Mouse (Mus musculus) gastrocnemius, postnatal 10 days (tissue): ENCODE data around the gene Gsg1. TPM values are rescaled to one million over a fixed set of nuclear protein-coding genes. Genes with fewer than 3 reads are reported as not detected.

Source experiments
- DNase-seq: peaks from one replicate; pipeline ENCODE4 v3.0.0; 2021; ENCODE audit warnings: mixed read lengths
- long read RNA-seq, 2 experiments: library from polyadenylated mRNA; stranded (forward); transcript quantifications; one replicate each; pipeline ENCODE4 v2.0.0; 2021
- total RNA-seq, 2 experiments: library from RNA; stranded (reverse); gene quantifications; 2 replicates each; pipeline ENCODE4 v1.2.3; 2021

The Gsg1 gene
- total RNA-seq, result under 1 TPM in 1 of 2 experiments, not detected in 1; 0.38 TPM
- long read RNA-seq, experiment 1, result 0 reads
- long read RNA-seq, experiment 2, result 0 reads

- no peak for DNase-seq
Measured at GRCm38 (mm10) chr6:135254153-135254552, at the start of gene Gsg1. Gene Gsg1, minus strand, starts transcription at chr6:135254351.

- no peak for DNase-seq
Measured at GRCm38 (mm10) chr6:135302421-135303125, 48.4 kb upstream of the Gsg1 start.

- no peak for DNase-seq
Measured at GRCm38 (mm10) chr6:135300469-135300868, 46.3 kb upstream of the Gsg1 start.

DNA sequence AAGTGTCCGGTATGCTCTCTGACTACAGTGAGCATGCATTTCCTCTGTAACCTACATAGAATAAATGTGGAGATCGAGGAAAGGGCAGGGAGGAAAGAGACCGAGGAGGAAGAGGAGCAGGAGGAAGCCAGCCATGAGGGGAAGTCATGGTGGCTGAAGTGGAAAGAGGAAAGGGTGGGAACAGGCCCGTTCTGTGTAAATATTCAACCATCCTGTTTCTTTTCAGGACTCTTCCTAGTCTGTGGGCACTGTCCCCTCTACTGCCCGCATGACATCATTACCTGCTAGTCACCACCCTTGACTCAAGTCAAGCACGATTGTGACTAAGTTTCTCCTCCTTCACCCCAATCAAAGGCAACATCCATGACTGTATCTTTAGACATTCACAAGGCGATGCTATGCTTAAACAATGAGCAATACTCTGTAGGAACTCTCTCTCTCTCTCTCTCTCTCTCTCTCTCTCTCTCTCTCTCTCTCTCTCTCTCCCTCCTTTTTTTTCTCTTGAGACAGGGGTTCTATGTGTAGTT, 44.9 kb upstream of the Gsg1 start:
- DNase-seq, result no peak

DNA sequence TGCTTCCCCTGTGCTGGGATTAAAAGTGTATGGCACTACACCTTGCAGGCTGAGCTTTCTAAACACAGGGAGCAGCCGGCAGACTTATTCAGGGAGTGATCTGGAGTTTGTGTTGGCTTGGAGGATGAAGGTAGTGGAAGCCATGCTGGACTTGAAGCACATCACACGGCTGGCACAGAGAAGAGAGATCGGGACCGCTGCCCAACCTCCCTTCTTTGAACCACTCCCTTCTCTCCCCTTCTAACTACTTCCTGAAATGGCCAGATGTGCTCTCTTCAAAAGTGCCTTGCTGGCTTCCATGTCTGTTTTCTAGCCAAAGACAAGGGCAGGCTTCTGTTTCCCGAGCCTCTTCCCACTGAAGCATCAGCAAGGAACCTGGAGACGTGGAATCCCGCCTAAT, 43.4 kb upstream of the Gsg1 start:
- peak; percentile 44 for DNase-seq

- DNase-seq, result peak; percentile 33
Measured at GRCm38 (mm10) chr6:135296267-135296666, 42.1 kb upstream of the Gsg1 start.

DNA sequence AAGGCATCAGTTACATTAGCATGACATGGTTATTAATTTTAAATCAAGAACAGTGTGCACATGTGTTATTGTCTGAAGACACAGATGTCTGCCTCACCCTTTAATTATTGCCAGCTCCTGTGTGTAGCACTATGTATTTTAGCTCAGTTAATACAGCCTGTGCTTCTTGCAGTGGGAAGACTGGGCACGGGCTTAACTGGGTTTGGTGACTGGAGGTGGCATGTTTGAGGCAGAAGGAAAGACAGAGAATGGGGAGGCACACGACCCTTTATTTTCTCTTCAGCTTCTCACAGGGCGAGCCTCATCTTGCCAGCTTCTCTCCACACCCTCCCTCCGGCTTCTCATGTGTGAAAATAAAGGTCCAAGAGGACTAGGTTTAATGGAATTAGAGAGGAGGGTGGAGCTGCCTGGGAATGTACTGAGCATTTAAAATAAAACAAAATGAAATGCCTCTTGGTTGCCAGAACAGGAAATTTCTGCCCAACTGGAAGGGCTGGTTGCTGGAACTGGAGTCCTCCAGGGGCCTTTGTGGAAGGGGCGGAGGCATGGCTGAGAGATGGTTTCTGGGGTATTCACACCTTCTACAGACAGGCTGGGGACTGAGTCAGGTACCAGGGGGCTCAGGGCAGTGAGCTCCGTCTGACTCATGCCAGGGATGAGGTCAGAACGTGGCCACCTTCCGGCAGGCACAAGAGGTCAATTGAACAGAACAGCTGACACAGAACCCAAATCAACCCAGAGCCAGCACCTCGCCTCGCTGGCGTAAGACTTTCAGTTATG, 41.1 kb upstream of the Gsg1 start:
- peak; percentile 19 for DNase-seq

DNA sequence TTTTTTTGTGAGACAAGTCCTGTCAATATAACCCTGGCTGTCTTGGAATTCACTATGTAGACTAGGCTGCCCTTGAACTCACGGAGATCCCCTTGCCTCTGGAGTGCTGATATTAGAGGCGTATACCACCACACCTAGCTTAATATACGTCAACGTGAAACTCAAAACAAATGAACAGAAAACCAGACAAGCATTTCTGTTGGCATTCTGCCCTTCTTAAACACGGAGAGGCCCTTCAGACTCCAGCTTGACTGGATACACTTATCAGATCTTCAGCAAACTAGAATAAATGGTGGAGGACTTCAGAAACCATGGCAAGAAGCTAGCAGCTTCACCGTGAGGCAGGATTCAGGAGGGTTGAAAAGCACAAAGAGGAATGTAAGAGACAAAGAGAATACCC, 40.0 kb upstream of the Gsg1 start:
- no peak for DNase-seq

DNA sequence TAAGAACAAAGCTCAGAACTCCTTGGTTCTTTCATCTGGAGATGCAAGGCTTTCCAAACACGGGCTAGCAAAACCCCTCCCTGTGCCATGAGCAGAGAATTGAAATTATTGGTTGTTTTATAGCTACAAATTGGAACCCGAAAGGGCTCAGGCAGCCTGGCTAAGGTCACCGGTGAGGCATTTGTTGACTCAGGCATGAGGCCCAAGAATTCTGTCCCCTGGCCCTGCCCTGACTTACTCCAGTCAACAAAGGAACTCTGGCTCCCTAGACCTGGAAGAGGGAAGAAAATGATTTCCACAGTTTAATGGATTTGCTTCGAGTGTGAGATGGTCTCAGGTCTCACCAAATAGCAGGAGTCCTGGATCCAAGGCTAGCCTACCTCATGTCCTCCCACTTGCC, 38.2 kb upstream of the Gsg1 start:
- DNase-seq, result no peak

- no peak for DNase-seq
Measured at GRCm38 (mm10) chr6:135279856-135280255, 25.7 kb upstream of the Gsg1 start.

GRCm38 (mm10) chr6:135279286-135279685, 25.1 kb upstream of the Gsg1 start:
- DNase-seq, result no peak

- no peak for DNase-seq
Measured at GRCm38 (mm10) chr6:135278302-135278701, 24.2 kb upstream of the Gsg1 start.

DNA sequence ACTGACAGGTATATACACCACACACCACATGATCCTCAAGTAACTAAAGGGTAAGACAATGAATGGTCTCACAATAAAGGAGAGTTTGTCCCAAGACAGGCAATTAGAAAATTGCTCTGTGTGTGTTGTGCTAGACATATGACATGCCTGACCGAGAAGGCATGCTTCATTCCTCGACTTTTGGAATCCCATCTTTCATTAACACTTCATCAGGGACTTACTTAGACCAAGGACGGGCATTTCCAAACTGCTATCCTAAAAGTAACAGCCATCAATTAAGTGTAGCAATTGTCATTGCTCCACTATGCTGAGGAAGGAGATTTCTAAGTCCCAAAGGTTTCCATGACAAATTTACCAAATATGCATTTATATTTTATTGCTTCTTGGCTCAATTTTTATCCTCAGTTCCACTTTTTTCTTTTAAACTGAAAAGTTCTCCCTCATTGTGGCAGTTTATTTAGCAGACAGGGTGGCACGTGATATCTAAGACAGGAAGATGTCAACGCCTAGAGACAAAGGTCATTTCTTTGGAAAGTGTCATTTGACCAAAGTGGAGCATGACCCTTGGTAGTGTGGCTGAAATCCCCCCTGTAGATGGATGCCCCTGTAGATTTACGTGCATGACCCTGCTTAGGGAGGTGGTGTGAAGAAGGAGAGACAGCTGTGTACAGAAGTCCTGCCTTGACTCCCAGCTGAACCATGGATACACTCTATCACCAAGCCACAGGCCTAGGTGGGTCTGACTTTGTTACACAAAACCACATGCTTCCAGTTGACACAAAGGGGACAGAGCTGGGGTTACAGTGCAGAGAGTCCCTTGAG, 22.5 kb upstream of the Gsg1 start:
- DNase-seq, result no peak

GRCm38 (mm10) chr6:135275231-135275630, 21.1 kb upstream of the Gsg1 start:
- no peak for DNase-seq

GRCm38 (mm10) chr6:135273066-135273465, 18.9 kb upstream of the Gsg1 start:
- no peak for DNase-seq

DNA sequence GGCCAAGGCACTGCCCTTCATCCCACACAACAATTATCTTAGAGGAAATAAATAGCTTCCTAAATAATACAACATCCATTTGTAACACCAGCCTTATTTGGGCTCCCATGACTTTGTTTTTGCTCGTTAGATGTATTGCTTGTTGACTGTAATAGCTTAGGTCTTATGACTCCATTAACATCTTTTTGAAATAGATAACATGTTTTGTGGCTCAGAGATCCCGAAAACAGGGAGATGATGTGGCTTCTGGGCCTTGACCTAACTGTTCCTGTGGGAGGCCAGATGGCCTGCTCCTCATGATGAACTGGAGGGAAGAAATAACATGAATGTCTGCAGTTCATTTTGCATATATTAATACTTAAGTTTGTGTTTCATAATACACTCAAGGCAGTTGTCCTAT, 17.6 kb upstream of the Gsg1 start:
- no peak for DNase-seq

DNA sequence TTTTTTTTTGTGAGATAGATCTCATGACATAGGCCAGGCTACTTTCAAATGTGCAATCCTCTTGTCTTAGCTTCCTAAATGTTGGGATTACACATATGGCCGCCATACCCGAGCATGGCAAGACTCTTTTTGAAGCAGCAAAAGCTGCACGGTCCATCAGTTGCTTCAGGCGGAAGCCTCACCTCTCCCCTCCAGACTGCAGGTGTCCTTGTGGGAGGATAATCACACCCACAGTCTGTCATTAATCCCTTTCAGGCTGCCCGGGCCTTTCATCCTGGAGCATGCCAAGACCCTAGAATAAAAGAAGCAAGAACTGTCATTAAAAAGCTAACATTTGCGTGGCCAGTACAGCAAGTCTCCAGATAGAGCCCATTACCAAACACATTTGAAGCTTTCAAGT, 15.5 kb upstream of the Gsg1 start:
- DNase-seq, result no peak

DNA sequence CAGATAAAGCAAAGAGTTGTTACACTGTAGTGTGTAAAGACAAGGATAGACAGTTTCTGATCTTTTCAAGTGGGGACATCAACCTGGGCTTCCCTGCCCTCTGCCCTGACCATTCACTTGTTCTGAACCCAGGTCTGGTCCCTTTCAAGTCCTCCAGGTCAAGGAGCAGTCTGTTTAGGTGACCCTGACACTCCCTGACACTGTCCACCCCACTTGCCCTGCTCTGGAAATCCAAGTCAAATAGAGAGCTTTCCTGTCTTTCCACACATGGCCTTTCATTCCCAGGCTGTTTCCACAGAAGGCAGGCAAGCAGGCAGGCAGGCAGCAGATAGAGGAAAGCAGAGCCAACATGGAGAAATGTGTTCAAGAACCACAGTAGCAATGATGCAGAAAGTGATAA, 14.2 kb upstream of the Gsg1 start:
- DNase-seq, result no peak

DNA sequence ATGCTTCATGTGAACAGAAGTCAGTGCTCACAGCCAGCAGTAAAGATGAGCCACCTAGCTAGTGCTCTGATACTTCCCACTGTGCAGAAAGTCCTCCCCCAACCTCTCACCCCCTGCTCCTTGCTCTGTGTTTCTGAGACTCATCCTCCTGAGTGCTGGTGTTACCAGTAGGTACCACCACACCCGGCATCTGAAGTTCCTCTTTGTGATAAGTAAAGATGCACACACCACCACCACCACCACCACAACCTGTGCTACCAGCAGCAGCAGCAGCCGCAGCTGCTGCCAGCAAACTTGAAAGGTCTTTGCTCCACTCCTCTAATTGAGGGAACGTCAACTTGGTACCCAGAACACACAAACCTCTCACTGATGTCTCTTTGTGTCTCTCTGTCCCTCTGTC, 13.1 kb upstream of the Gsg1 start:
- DNase-seq, result no peak

DNA sequence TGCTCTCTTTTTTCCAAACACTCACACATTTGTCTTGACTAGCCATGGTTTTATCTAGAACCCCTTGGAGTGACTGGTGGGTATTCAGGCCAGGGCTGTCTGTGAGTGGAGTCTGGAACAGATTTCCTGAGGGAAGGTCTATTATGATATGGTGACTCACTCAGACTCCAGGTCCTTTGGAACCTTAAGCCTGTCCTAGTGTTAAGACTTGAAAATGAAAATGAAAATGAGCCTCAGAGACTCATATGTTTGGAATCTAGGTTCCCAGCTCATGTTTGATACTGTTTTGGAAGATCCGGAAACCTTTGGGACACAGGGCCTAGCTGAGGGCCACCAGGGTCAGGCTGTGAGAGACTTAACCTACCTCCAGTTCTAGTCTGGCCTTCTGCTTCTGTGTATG, 11.9 kb upstream of the Gsg1 start:
- DNase-seq, result no peak

DNA sequence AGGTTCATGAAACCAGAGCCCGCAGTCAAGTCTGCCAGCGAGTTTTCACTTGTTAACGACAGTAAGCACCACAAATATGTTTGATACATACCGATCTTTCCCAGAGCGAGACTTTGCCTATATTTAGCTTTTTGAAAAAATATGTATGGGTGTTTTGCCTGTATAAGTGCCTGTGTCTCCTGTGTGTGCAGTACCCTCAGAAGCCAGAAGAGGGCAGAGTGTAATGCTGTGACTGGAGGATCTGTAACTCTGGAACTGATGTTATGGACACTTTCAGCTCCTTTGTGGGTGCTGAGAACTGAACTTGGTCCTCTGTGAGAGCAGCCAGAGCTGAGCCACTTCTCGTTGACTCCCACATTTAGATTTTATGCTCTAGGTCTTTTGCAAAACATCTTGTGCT, 10.0 kb upstream of the Gsg1 start:
- no peak for DNase-seq

DNA sequence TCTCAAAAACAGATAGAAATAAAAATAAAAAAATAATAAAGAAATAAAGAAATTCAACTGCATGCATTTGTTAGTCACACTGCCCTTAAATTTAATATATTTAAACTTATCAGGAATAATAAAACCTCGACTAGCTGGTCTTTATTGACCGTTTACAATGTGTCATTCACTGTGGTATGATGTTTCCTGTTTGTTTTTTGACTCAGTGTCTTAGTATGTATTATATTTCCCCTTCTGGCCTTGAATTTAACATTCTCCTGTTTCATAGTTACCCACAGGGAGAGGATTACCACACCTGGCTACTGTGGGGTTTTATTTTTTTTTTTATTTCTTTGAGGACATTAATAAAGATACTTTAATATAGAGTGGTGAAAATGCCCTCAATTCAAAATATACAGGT, 8.4 kb upstream of the Gsg1 start:
- DNase-seq, result no peak

DNA sequence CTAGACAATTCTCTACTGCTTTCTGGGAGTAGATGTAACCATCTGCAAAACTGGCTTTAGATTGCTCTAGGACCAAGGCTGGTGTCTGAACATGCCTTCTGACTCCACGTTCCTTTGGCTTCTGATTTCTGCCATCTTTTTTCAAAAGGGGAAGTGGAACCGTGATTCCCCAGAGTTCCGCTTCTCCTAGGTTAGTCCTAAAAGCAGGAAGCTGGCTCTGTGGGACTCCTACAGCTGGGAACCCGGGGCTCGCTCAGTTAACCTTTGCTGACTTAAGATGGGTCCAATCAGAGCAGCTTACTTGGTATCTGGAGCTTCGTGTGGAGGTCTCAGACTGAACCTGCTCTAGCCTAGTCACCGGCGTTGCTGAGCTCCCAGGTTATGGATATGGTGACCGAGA, 7.0 kb upstream of the Gsg1 start:
- no peak for DNase-seq
